Mouse (Mus musculus) layer of hippocampus, adult 8-10 months (tissue): ENCODE measurements at regions not wholly inside any gene's neighbourhood (a gene's known extent, or its start where the extent isn't known, plus 50 kb on each side); places are given as distances from the start of the nearest gene placed in this dataset.
"Not testable (repeated sequence)": the region's sequence is repeated elsewhere in the genome, so short reads cannot be mapped to it uniquely, and the experiment has no call there.

Experiments used
- DNase-seq, 2 experiments: peaks; one replicate each; pipeline ENCODE4 v3.0.0; 2022; ENCODE audit warnings: low spot score in 2 of 2

DNA sequence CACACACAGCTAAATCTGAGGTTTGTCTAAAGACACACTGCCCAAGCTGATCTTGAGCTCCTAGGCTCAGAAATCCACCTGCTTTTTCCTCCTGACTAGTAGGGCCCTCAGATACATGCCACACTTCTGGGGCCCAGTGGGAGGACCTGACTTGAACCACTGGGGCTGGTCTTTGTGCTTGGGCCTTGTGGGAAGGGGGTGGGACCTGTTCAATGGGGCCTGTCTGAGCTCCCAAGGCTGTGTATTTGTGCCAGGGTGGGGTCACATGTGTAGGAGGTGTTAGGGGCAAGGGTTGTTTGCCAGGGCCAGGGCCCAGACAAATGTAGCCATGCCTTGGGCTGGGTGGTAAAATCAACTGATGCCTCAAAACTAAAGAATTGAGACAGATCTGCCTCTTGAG is 56.8 kb downstream of the Gm8765 start:
- not testable (repeated sequence) for DNase-seq

DNA sequence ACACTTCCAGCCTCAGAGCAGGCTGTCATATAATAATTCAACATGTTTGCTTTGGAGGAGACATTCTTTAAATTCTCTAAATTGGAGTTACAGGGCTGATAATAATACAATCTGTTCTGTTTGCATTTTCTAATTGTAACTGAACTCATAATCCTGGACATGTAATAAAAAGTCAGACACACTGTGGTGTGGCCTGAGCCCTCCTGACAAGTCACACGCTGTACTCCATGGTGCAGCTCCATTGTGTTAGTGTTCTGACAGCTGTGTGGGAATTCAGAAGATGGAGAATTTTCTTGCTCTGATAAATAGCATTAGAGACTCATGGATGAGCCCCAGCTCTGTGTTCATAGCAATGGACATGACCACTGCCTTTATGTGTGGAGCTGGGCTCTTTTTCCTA is 58.2 kb downstream of the Gm8765 start:
- DNase-seq: not testable (repeated sequence)

DNA sequence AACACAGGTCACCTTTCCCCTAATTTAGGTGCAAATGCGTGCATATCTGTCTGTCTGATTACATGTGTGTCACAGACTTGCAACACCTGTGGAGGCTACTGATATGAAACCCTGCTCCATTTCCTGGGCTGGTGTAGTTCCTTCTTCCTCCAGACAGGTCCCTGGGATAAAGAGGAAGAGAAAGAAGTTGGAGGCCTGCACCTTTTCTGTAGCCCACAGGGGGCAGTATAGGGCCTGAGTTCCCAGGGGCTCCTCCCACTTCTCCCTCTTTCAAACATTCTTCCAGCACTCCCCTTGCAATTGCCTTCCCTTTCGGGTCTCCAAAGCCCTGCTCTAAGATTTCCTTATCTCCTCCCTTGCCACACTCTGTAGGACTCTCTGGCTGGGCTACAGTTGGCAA is 66.5 kb downstream of the Gm8765 start:
- DNase-seq: no peak

DNA sequence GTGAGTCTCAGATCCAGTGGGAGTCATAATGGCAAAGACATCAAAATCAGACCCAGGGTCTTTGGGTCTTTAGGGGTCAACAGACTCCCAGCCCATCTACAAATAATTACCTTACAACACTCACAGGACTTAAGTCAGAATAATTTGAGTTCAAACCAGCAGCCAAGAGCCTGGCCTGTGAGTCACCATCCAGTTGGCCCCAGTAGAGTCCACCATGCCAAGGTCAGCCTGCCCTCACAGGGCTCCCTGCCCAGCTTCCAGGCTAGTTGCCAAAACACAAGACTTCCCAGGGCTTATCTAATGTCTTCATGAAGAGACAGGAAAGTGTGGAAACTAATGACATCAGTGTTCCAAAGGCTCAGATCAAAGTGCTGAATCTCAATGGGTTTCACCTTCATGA is 81.9 kb downstream of the Gm8765 start:
- DNase-seq: not testable (repeated sequence)

DNA sequence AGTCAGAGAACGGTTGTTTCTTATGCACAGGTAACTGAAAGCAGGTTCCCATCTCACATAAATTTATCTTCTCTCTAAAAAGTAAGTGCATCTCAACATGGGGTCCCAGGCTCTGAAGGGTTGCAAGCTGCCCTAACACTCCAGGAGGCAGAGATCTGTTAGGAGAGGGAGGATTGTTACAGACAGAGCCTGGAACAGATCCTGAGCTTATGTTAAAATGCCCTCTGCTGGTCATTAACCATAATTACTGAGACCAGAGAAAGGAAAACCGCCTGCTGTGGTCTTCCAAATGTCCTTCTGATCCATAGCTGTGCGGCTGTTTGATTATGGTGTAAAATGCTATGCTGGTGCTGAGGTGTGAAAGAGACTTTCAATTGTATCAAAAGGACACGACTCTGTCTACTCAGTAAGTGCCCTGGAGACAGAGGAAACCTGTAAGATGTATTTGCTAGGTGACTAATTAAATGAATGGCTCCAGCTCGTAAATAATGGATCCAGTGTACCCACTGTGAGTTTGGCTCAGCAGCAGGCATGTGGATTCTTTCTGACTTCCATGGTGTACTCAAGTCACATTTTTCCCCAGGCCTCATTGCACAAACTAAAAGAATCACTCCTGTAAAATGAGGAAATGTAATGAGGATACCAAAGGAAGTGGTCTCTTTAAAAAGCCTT is 131.9 kb downstream of the Gm8765 start:
- peak in 1 of 2 experiments; percentile 2 for DNase-seq
